Mouse (Mus musculus): ENCODE results near the gene Adcy2.

- no peak for TF ChIP-seq CTCF (IDR thresholded peaks at IDR 0.05; ENCODE audit: control insufficient read depth, insufficient read depth, low read length)
- TF ChIP-seq POLR2A (IDR thresholded peaks at IDR 0.05; ENCODE audit: borderline replicate concordance, control insufficient read depth, low read depth, low read length): no peak
These were observed 421.4 kb downstream of the Adcy2 start for GRCm38 (mm10) chr13:68577945-68578344.

All from bone marrow, adult 2 months (tissue).